Mouse (Mus musculus) gonadal fat pad, adult 2 months (tissue): Measurements from ENCODE around the gene Psmd5. TPM values are rescaled to one million over a fixed set of nuclear protein-coding genes. Genes with fewer than 3 reads are reported as not detected.
"Not testable (repeated sequence)": the region's sequence is repeated elsewhere in the genome, so short reads cannot be mapped to it uniquely, and the experiment has no call there.

Experiments
- DNase-seq: peaks from one replicate; pipeline ENCODE4 v3.0.0-alpha.2; 2012; ENCODE audit warnings: low read depth
- polyA plus RNA-seq: library from polyadenylated mRNA; depleted of rRNA; stranded (reverse); fragments of >200 nt; gene quantifications from 2 replicates; pipeline ENCODE4 v1.2.3, GENCODE M21; 2012

The Psmd5 gene
- polyA plus RNA-seq, 1 experiment: 20.7 TPM

- DNase-seq: no peak
These were observed 22.2 kb upstream of the Psmd5 start for GRCm38 (mm10) chr2:34896821-34897460.

- no peak for DNase-seq
These were observed 20.8 kb upstream of the Psmd5 start for GRCm38 (mm10) chr2:34895503-34896113.

- DNase-seq: no peak
These were observed 19.2 kb upstream of the Psmd5 start for GRCm38 (mm10) chr2:34893950-34894349.

GRCm38 (mm10) chr2:34884186-34884585 is 9.4 kb upstream of the Psmd5 start:
- no peak for DNase-seq

GRCm38 (mm10) chr2:34883190-34883589 is 8.4 kb upstream of the Psmd5 start:
- no peak for DNase-seq

- no peak for DNase-seq
These were observed 8.0 kb upstream of the Psmd5 start for GRCm38 (mm10) chr2:34882757-34883156.

GRCm38 (mm10) chr2:34880054-34880453 is 5.3 kb upstream of the Psmd5 start:
- DNase-seq: no peak

GRCm38 (mm10) chr2:34874271-34874670 is 497 bp downstream of the Psmd5 start, which contains the start of gene Cutal:
Cutal (plus strand) TSS chr2:34874396.
- no peak for DNase-seq

- peak; percentile 94 for DNase-seq
These were observed 4.0 kb downstream of the Psmd5 start for GRCm38 (mm10) chr2:34870520-34871474.

GRCm38 (mm10) chr2:34869680-34870079 is 5.1 kb downstream of the Psmd5 start:
- DNase-seq: no peak

- DNase-seq: no peak
These were observed 17.0 kb downstream of the Psmd5 start for GRCm38 (mm10) chr2:34857728-34858127.

- no peak for DNase-seq
These were observed 19.5 kb downstream of the Psmd5 start for GRCm38 (mm10) chr2:34855265-34855664.

GRCm38 (mm10) chr2:34847702-34848101 is 27.1 kb downstream of the Psmd5 start:
- no peak for DNase-seq

GRCm38 (mm10) chr2:34843211-34843939 is 31.4 kb downstream of the Psmd5 start:
- DNase-seq: no peak

- DNase-seq: no peak
These were observed 33.1 kb downstream of the Psmd5 start for GRCm38 (mm10) chr2:34841706-34842105.

GRCm38 (mm10) chr2:34840143-34840542 is 34.6 kb downstream of the Psmd5 start:
- not testable (repeated sequence) for DNase-seq

- DNase-seq: no peak
These were observed 39.1 kb downstream of the Psmd5 start for GRCm38 (mm10) chr2:34835669-34836068.

- DNase-seq: no peak
These were observed 41.1 kb downstream of the Psmd5 start for GRCm38 (mm10) chr2:34833624-34834023.

GRCm38 (mm10) chr2:34832766-34833457 is 41.9 kb downstream of the Psmd5 start, which contains the start of gene Gm34653:
Gm34653 (plus strand) TSS chr2:34833007.
- DNase-seq: not testable (repeated sequence)

GRCm38 (mm10) chr2:34830066-34830465 is 44.7 kb downstream of the Psmd5 start:
- DNase-seq: not testable (repeated sequence)

GRCm38 (mm10) chr2:34828026-34828425 is 46.7 kb downstream of the Psmd5 start:
- peak; percentile 82 for DNase-seq
